Mouse (Mus musculus): ENCODE measurements around the gene Gspt1. TPM values are rescaled to one million over a fixed set of nuclear protein-coding genes. Genes with fewer than 3 reads are reported as not detected.
A peak's percentile ranks its signal among the peaks of the same experiment; 100 is the strongest.

The Gspt1 gene
- total RNA-seq, 4 experiments from 2014 or later: 80.6 to 86.1 (median 82.8) TPM

GRCm38 (mm10) chr16:11202571-11203554 is 51.3 kb downstream of the Gspt1 start, which contains the start of gene Rsl1d1:
Rsl1d1 (minus strand) TSS chr16:11203331.
- DNase-seq (ENCODE audit: low spot score in 2 of 2): peak; percentile 81 to 83

GRCm38 (mm10) chr16:11201740-11202394 is 52.3 kb downstream of the Gspt1 start:
- DNase-seq (ENCODE audit: low spot score in 2 of 2): no peak

- no peak for DNase-seq (ENCODE audit: low spot score in 2 of 2)
These were observed 53.9 kb downstream of the Gspt1 start for GRCm38 (mm10) chr16:11200247-11200646.

GRCm38 (mm10) chr16:11198467-11198866 is 55.7 kb downstream of the Gspt1 start:
- peak in 1 of 2 experiments; percentile 17 for DNase-seq (ENCODE audit: low spot score in 2 of 2)

- DNase-seq (ENCODE audit: low spot score in 2 of 2): no peak
These were observed 57.1 kb downstream of the Gspt1 start for GRCm38 (mm10) chr16:11197052-11197451.

GRCm38 (mm10) chr16:11193231-11193630 is 60.9 kb downstream of the Gspt1 start:
- no peak for DNase-seq (ENCODE audit: low spot score in 2 of 2)

- peak in 1 of 2 experiments; percentile 17 for DNase-seq (ENCODE audit: low spot score in 2 of 2)
These were observed 64.0 kb downstream of the Gspt1 start for GRCm38 (mm10) chr16:11190150-11190549.

GRCm38 (mm10) chr16:11177404-11177803 is 76.7 kb downstream of the Gspt1 start:
- DNase-seq (ENCODE audit: low spot score in 2 of 2): no peak

- no peak for DNase-seq (ENCODE audit: low spot score in 2 of 2)
These were observed 77.3 kb downstream of the Gspt1 start for GRCm38 (mm10) chr16:11176884-11177244.

- DNase-seq (ENCODE audit: low spot score in 2 of 2): peak; percentile 84
These were observed 77.8 kb downstream of the Gspt1 start, which contains the start of gene Zc3h7a for GRCm38 (mm10) chr16:11176208-11176883. Zc3h7a (minus strand) TSS chr16:11176393.

GRCm38 (mm10) chr16:11175489-11176207 is 78.5 kb downstream of the Gspt1 start:
- DNase-seq (ENCODE audit: low spot score in 2 of 2): peak; percentile 36 to 43

- DNase-seq (ENCODE audit: low spot score in 2 of 2): no peak
These were observed 79.0 kb downstream of the Gspt1 start for GRCm38 (mm10) chr16:11175100-11175488.

GRCm38 (mm10) chr16:11174671-11175081 is 79.4 kb downstream of the Gspt1 start:
- DNase-seq (ENCODE audit: low spot score in 2 of 2): peak; percentile 19 to 24

GRCm38 (mm10) chr16:11171679-11172078 is 82.4 kb downstream of the Gspt1 start:
- no peak for DNase-seq (ENCODE audit: low spot score in 2 of 2)

Small RNA genes lying within 50 kb of the gene (microRNA-seq; reads per million reads assigned to microRNA genes)
- 0.42 to 1.8 reads per million in 2 experiments for gene Mir1945

Other genes starting within 250 kb of the Gspt1 start
- gene Snn, start 193.4 kb downstream of the Gspt1 start, total RNA-seq (2022): 100 to 1,000 TPM; 174 to 204 (median 186) TPM
- gene Litaf, start 188.2 kb downstream of the Gspt1 start, total RNA-seq (2022): 10 to 100 TPM; 18.7 to 24.5 (median 21.6) TPM
- gene Txndc11, start 119.7 kb downstream of the Gspt1 start, total RNA-seq (2022): 10 to 100 TPM; 29.1 to 31.7 (median 30.0) TPM
- 10 to 100 TPM; 51.9 to 75.8 (median 64.6) TPM for gene Zc3h7a, start 77.9 kb downstream of the Gspt1 start, total RNA-seq (2022)
- gene Rsl1d1, start 51.0 kb downstream of the Gspt1 start, total RNA-seq (2022): 10 to 100 TPM; 49.5 to 53.6 (median 51.3) TPM
- gene Tnfrsf17, start 59.5 kb upstream of the Gspt1 start, total RNA-seq (2022): under 1 TPM; 0.48 to 0.78 (median 0.53) TPM
- 10 to 100 TPM; 25.0 to 29.6 (median 27.8) TPM for gene Snx29, start 68.6 kb upstream of the Gspt1 start, total RNA-seq (2022)